Mouse (Mus musculus) megakaryocyte, embryonic 14.5 days (primary cell): ENCODE data around the gene Ralgds.

ENCODE experiments used
- FLI1 ChIP-seq: IDR thresholded peaks from 2 replicates; pipeline ENCODE4 v1.6.1; 2012; ENCODE audit warnings: low read length, inconsistent platforms, mixed read lengths
- GATA1 ChIP-seq: IDR thresholded peaks from 3 replicates; pipeline ENCODE4 v1.6.1; 2012; ENCODE audit warnings: mixed read lengths, low read length, inconsistent platforms, borderline replicate concordance

GRCm38 (mm10) chr2:28536166-28536565 lies 23.2 kb downstream of the Ralgds start:
- TF ChIP-seq GATA1 (no peak), FLI1 (no peak)
